Mouse (Mus musculus): ENCODE data around the gene Zbtb4.

DNA sequence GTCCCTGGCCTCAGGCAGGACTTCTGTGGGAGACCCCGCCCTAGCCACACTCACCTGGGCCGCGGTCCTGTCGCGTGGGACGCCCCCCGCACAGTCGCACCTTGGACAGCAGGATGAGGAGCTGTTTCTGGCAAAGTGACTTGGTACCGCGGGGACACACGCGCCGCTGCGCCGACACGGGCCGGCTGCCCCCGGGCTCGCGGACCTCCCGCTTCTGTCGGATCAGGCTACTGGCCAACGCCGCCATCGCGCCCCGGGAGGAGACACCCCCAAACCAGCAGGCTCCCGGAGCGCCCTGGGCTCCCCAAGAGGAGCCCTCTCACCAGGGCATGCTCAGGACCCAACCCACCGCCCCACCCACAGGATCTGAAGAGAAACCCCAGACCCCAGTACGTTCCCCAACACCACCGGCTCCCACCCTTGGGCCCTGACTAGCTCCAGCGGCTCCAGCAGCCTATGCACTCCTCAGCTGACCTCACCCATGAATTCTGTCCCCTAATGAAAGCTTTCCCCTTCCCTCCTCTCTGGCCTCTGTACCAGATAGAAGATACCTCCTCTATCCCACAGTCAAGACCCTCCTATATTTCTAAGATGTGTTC lies 35.8 kb downstream of the Zbtb4 start, which contains the start of gene Fgf11:
- TF ChIP-seq POLR2A (IDR thresholded peaks at IDR 0.05; ENCODE audit: control insufficient read depth, extremely low read depth, insufficient read depth, low read length, poor library complexity), result no peak
- no peak for TF ChIP-seq CTCF (IDR thresholded peaks at IDR 0.05; ENCODE audit: borderline replicate concordance, control insufficient read depth, extremely low read depth, insufficient read depth, low read length, poor library complexity)

All from thymus, adult 2 months (tissue).